Mouse (Mus musculus) ovary, postnatal 14 days (tissue): ENCODE measurements around the gene Ica1.

Source experiments
- DNase-seq: peaks from one replicate; pipeline ENCODE4 v3.0.0; 2022; ENCODE audit warnings: low spot score

Gene Ica1

DNA sequence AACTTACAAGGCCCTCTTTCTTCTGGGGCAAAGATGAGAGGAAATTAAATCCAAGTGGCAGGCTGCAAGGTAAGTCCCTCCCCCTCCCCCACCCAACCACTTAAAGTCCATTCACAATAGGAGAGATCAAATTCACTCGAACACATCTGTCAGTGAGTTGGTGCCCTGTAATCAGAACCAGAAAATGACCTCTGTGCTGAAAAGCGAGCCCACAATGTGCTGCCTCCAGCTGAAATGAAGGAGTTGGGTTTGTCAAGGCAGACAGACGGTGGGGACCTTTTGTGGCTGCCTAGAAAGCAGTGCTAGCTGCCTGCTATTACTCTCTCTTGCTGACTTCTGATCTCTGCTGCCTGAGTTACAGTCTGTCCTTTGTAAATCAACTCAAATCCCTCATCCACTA is 35.8 kb downstream of the Ica1 start:
- DNase-seq = no peak

GRCm38 (mm10) chr6:8741659-8742058 is 36.6 kb downstream of the Ica1 start:
- no peak for DNase-seq

DNA sequence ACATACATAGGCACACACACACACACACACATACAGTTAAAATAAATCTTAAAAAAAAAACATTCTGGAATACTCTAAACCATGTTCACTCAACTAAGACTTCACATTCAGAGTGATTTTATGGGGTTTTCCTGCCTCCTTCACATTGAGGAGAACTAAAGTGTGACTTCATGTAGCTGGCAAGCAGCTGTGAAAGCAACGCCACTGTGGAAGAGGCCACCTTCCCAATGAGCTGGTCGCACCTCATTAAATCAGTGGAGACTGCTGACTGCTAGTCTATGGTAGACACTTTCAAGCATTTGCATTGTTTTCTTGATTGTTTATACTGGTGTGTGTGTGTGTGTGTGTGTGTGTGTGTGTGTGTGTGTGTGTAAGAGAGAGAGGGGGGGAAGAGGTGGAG is 38.2 kb downstream of the Ica1 start:
- DNase-seq = no peak

DNA sequence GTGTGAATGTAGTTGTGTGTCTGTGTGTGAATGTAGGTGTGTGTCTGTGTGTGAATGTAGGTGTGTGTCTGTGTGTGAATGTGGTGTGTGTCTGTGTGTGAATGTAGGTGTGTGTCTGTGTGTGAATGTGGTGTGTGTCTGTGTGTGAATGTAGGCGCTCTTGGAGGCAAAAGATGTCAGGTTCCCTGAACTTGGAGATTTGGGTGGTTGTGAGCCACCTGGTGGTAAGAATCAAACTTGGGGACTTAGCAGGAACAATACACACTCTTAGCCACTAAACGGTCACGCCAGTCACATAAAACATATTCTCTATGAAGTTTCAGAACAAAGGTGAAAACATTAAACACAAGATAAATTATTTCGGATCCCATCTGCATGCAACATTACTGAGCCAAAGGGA is 39.9 kb downstream of the Ica1 start:
- no peak for DNase-seq

- no peak for DNase-seq
These were observed 41.8 kb downstream of the Ica1 start for GRCm38 (mm10) chr6:8736493-8736820.

- peak; percentile 52 for DNase-seq
These were observed 42.4 kb downstream of the Ica1 start for GRCm38 (mm10) chr6:8735657-8736492.

DNA sequence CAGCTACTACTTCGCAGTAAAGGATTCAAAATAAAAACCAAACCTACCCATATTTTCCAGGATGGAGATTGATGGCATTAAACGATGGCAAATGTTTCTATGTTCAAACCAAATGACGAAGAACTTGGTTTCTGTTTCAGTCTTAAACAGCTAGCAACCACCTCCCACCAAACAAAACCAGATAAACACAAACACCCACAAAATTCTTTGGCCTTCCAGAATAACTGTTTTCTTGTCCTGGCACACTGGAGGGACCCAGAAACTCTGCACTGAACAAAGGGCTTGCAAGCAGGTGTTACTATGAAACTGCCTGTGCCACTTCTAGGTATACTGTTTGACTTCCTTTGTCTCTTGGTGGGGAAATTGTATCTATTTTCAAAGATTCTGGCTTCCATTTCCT is 43.2 kb downstream of the Ica1 start:
- DNase-seq = no peak

GRCm38 (mm10) chr6:8732492-8732891 is 45.8 kb downstream of the Ica1 start:
- DNase-seq = no peak

DNA sequence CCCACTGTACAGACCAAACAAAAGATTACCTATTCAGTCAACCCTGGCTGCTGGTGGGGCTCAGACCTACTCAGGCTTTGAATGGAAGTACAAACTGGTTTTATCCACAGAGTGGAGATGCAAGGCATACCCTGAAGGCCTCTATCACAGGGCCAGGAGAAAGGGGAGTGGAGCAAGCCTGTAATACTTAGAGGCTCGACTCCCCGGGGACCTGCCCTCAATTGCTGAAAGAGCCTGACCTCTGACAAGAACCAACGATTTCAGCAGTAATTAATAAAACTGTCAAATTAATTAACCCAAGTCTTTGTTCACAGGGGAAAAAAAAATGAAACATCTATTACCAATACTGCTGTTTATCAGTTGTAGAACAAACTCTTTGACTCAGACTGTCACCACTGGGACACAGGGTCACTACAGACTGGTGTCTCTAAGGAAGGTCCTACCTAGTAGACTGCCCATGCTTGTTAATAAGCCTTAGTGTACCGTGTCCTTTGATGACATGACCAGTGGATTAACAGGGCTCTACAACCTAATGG is 46.6 kb downstream of the Ica1 start:
- no peak for DNase-seq

GRCm38 (mm10) chr6:8730433-8730832 is 47.9 kb downstream of the Ica1 start:
- DNase-seq = no peak

GRCm38 (mm10) chr6:8727806-8728205 is 50.5 kb downstream of the Ica1 start:
- DNase-seq = no peak

- DNase-seq = no peak
These were observed 52.7 kb downstream of the Ica1 start for GRCm38 (mm10) chr6:8725610-8726009.

- no peak for DNase-seq
These were observed 58.6 kb downstream of the Ica1 start for GRCm38 (mm10) chr6:8719692-8720091.

- DNase-seq = no peak
These were observed 60.3 kb downstream of the Ica1 start for GRCm38 (mm10) chr6:8717967-8718366.

- DNase-seq = no peak
These were observed 61.7 kb downstream of the Ica1 start for GRCm38 (mm10) chr6:8716539-8716938.

- no peak for DNase-seq
These were observed 67.0 kb downstream of the Ica1 start for GRCm38 (mm10) chr6:8711246-8711645.

GRCm38 (mm10) chr6:8694636-8695514 is 83.4 kb downstream of the Ica1 start:
- DNase-seq = peak; percentile 25

DNA sequence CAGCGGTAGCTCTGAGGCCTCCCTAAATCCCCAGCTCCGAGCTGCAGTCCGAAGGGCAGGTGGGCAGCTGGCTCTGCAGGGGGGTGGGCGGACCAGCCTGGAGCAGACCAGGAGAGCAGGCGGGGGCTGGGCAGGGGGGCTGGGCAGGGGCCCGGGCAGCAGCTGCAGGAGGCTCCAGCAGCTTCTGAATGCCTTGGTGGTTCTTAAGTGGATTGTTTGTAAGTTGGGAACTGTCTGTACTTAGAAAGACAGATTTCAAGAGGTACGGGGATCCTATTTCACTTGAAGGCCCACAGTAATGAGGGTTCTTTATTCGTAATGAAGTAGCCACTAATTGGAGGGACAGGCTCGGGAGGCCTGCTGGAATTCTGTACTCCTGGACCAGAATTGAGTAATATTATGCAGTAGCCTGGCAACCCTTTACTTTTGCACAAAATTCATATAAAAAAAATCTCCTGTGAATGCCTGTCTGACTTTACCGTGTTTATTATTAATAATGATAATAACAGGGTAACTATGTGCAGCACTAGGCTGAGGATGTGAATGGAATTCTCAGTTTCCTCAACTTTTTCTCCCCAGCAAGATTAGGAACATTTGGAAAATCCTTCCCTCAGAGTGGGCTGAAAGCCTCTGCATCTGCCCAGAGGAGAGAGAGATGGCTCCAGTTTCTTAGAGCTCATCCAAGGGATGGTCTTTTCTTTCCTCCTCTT is 84.2 kb downstream of the Ica1 start:
- no peak for DNase-seq

GRCm38 (mm10) chr6:8693141-8693881 is 85.0 kb downstream of the Ica1 start:
- no peak for DNase-seq

DNA sequence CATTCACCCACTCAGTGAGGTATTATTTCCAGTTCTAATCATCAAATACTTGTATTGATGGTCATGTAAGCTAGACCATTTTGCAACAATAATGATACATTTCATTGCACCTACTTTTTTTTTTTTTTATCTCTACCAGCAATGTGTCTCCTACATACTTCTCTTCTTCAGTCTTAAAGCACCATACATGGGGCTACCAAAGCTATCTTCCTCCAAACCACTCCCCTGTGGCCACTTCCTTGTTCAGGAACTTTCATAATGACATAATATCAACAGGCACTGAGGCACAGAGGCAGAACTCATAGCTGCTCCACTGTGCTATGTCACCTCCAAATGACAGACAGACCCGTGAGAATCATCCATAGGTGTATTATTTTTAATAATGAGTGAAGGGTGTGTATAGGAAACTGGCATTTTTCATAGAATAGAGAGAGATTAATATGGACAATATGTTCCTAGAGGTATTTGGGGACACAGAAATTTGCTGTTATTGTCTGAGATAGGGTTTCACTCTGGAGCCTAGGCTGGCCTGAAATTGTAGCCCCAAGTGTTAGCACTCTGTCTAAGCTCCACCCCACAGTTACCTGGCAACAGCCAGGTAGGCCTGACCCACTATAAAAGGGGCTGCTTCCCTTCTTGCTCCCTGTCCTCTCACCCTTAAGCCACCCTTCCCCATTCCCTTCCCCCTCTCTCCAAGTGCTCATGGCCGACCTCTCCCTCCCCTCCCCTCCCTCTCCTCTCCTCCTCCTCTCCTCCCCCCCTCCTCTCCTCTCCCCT is 86.9 kb downstream of the Ica1 start:
- DNase-seq = no peak

DNA sequence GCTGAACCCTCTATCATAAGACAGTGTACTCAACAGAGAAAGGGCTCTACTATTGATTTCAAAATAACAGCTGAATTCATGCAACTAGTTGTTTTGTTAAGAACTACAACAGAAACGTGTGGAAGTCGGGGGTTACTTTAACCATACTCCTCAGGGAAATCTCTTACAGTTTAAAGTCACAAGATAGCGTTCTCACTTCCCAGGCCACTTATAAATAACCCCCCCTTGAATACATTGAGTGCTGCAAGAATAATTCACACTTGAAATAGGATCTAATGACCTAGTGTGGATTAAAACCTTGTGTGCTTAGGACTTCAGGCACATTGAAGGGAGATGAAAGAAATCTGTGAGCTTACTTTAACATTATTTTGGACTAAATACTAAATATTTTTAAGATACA is 87.8 kb downstream of the Ica1 start:
- DNase-seq = no peak
